Mouse (Mus musculus): ENCODE measurements at regions not wholly inside any gene's neighbourhood (a gene's known extent, or its start where the extent isn't known, plus 50 kb on each side); places are given as distances from the start of the nearest gene placed in this dataset.
A peak's percentile ranks its signal among the peaks of the same experiment; 100 is the strongest.

GRCm38 (mm10) chr4:37560209-37560608, 608.7 kb upstream of the Lingo2 start:
- TF ChIP-seq CTCF (IDR thresholded peaks at IDR 0.05; ENCODE audit: extremely low read depth, insufficient read depth, low read length) = peak; percentile 24; the same call in 1 of the 2 replicates
- TF ChIP-seq POLR2A (IDR thresholded peaks at IDR 0.05; ENCODE audit: extremely low read depth, insufficient read depth, low read length) = no peak

All from cortical plate, adult 2 months (tissue).